Mouse (Mus musculus) R1 (cell line): ENCODE data around the gene Dab1.

Experiments used
- DNase-seq: peaks from one replicate; pipeline ENCODE4 v3.0.0-alpha.2; 2018; ENCODE audit warnings: low read depth, low spot score

The Dab1 gene

GRCm38 (mm10) chr4:103822669-103823068 is 203.5 kb downstream of the Dab1 start:
- DNase-seq = no peak

DNA sequence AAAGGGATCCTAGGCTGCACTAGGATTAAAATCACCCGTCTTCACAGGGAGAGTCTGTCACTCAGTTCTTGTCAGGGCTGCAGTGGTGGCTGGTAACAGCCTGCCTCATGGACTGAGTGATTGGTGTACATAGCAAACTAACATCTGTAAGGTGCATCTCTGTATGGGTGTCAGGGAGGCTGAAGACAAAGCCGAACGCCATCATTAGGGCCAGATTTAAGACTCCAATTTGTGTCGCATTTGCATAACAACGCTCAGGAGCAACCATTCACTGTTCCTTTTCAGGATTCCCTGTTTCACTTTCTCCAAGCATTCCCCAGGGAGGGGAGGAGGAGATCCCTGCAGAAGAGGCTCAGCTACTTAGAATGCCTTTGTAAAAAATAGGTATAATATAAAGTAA is 219.2 kb downstream of the Dab1 start:
- DNase-seq = peak; percentile 86

- no peak for DNase-seq
These were observed 220.4 kb downstream of the Dab1 start for GRCm38 (mm10) chr4:103839541-103839940.

DNA sequence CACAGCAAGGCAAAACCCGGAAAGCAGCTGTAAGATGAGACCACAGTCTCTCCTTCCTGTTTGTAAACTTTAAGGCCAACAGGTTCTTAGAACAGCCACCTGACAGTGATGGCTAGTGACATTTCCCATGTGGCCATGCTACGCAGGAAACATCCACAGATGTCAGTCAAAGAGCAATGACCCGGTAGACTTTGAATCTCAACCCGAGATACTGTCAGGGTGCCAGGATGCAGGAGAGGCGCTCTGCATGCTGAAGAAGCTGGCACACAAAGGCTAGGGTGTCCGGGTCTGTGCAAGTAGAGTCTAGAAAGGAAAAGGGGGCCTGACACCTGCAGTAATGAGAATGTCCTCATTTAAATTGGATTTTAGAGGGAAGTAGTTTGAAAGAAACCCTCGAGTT is 222.0 kb downstream of the Dab1 start:
- no peak for DNase-seq

- no peak for DNase-seq
These were observed 225.5 kb downstream of the Dab1 start for GRCm38 (mm10) chr4:103844635-103845034.

- DNase-seq = no peak
These were observed 238.0 kb downstream of the Dab1 start for GRCm38 (mm10) chr4:103857173-103857572.

DNA sequence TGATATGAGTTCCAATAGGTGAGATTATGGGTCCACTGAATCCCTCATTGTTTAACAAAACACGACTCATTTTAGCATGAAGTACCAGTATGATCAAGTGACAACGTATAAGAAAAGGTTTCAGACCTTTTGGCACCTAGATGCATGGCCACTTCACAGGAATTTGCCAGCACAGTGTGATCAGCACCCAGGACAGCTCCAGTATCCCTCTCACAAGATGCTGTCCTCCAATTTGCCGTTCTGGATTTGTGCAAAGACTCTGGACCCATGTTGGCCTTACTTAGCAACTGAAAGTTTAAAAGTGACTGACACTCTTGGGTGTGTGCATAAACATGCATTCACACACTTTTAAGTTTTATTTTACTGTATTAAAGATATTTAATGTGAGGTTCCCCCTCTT is 256.4 kb downstream of the Dab1 start:
- peak; percentile 46 for DNase-seq

GRCm38 (mm10) chr4:103878841-103879240 is 259.7 kb downstream of the Dab1 start:
- DNase-seq = no peak

DNA sequence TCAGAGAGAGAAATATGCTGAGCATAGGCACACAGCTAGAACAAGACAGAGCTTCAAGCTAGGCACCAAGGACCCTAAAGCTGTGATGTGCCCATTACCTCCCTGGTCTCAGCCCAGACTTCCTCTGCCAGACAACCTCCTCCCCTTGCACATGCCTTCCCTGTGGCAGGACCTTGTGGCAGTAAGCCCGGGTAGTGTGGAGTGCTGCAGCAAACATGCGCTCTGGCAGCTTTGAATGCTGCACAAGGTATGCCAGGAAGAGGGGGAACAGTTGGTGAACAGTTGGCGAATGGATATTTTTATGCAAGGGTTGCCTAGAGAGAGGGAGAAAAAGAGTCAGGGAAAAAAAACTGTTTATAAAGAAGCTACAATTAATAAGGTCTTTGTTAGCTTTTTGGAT is 262.5 kb downstream of the Dab1 start:
- no peak for DNase-seq

- DNase-seq = no peak
These were observed 268.9 kb downstream of the Dab1 start for GRCm38 (mm10) chr4:103888086-103888485.

DNA sequence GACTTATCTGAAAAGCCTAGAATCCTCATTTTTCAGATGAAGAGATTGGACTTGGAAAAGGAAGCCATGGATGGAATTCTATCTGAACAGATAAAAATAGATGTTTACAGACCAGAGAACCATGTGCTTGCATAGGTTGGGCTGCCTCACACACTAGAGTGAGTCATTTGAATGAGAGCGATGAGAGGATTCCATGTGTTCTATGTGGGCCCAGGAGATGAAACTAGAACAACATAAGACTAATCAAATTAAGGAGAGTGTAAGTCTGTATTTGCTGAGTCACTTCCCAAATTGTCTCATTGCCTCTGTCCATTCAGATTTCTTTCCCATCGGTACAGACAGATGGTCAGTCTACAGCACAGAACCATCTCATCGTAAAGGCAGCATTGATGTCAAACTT is 270.0 kb downstream of the Dab1 start:
- DNase-seq = no peak

DNA sequence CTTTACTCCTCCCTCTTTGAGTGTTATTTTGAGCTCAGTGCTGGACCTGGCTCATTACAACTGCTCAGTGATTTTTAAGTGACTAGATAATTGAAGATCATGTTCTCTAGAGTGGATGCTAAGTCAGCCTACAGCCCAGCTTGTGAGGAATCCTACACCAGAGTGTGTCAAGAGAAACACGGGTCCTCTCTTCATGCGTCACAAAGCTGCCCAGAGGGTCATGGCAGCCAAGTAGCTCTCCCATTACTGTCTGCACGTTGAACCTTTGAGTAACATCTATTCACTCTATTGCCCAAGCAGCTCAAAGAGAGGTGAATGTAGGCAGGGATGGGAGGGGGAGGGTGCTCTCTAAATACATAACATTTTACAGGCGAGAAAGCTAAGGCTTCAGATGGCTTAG is 277.6 kb downstream of the Dab1 start:
- no peak for DNase-seq

DNA sequence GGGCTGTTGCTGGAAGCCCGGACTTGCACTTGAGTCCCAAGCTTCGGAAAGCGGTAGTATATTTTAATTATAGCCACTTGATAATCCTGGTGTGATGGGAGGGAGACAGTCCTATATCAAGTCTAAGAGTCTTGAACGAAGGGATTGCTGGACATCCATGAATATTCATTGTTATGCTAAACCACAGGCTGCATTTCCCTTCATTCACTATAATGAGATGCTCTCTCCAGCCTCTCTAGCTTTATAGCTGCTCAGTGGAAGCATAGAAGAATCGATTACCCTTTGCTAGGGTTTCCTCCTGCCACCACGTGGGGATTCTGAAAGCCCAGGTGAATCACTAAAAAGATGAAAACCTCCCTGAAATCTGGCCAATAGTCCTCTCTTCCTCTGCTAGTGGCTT is 278.5 kb downstream of the Dab1 start:
- peak; percentile 2 for DNase-seq

GRCm38 (mm10) chr4:103911441-103911840 is 292.3 kb downstream of the Dab1 start:
- DNase-seq = no peak

DNA sequence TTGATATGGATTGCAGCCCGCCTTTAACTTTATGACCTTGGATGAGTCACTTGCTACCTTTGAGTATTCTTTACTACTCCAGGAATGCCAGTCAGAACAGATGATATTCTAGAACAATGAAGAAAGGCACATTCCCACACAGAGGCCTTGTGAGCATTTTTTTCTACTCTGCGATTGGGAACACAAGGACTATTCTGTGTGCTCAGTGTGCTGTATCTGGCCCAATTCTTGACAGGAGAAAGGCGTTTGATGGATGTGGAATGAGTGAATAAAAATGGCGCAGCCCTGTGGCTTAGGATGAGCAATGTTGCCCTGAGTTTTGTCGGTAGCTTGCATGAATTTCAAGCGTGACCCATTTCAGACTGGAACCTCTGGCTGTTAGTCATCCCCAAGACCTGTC is 292.9 kb downstream of the Dab1 start:
- DNase-seq = no peak

DNA sequence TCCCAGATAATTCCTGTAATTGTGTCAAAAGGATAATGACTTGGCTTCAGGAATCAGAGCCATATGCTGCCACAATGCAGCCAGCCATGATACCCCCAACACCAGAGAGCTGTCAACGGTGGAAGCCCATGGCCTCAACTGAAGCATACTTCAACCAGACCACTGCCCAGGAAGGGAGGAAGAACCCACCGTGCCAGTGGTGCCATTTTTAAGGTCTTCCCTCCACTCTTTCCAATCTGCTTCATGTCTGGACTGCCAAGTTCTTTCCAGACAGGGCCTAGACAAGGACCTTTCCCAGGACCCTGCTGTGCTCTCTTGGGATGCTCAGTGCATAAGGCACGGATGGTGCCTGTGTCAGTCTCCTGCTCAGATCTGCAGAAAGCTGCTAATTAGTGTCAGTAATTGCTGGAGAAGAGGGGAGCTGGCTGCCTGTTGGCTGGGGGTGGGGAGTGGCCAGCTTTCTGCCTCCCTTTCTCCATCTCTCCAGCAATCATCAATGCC is 303.3 kb downstream of the Dab1 start:
- no peak for DNase-seq

DNA sequence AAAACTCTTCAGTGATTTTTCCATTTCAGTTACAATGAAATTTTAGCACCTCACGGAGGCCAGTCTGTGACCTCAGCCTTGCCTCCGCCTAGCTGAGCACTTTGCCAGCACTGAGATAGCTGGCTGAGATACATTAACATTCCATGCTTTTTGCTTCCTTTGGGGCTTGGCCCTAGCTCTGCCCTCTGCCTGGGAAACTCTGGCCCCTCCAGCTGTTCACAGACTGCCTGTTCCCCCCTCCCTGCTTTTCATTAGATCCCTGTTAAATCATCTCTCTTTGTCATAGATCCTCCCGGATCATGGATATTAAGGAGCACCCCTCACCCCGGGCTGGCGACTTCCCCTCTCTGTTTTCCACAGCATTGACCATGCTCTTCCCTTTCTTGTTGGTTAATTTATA is 307.5 kb downstream of the Dab1 start:
- no peak for DNase-seq

- no peak for DNase-seq
These were observed 310.5 kb downstream of the Dab1 start for GRCm38 (mm10) chr4:103929631-103930030.

DNA sequence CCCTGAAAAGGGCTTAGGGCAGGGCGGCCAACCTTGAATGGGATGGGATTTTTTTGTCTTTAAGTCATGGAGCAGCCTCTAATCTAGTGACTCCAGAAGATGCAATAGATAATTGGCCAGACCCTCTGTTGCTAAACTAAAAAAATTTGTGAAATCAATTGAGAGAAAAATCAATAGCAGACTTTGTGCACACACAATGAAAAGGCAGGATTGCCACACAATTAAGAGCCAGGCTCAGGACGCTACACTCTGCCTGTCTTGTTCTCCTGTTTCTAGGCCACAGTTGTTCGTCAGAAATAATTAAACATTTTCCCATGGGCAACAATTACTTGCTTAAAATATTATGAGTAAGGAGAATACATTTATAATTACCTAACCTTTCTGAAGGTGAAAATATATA is 315.2 kb downstream of the Dab1 start:
- no peak for DNase-seq

GRCm38 (mm10) chr4:103948255-103948654 is 329.1 kb downstream of the Dab1 start:
- no peak for DNase-seq

GRCm38 (mm10) chr4:103953652-103954220 is 334.6 kb downstream of the Dab1 start:
- DNase-seq = peak; percentile 7

DNA sequence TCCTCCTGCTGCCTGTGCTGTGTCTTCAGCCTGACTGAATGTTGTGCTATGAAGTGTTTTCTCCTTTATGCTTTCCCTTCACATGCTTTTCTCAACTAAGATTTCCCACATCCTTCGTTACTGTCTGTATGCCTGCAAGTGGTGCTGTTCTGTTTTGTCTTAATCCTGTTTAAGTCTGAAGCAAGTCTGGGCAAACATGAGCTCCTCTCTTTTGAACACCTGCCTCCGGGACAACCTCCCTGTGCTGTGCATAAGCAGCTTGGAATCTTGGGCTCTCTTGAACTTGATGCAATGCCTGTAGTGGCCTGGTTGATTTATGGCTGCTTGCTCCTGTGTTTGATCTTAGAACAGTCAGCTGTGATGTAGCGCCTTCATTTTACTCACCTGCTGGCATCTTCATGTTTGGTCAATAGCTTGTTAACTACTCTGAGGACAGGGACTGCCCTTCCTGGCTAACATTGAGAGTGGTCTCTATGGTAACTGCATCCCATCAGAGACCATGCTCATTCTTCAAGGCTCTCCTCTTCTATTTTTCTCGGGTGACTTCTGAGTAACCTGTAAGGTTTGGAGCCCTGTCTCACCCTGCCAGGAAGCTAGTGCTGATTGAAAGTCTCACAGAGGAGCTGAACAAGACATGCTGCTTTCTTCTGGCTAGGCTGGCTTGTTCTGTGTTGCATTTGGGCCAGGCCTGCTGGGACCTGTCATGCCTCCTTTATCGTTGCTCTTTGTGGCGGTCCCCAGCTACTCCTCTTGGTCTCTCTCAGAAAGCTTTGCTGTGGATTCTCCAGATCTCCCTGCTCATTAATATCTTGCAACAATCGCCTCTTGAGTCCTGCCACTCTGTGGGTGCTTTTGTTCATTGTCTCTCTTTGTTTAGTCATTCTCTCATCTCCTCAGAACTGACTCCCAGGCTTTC is 342.2 kb downstream of the Dab1 start:
- DNase-seq = no peak

DNA sequence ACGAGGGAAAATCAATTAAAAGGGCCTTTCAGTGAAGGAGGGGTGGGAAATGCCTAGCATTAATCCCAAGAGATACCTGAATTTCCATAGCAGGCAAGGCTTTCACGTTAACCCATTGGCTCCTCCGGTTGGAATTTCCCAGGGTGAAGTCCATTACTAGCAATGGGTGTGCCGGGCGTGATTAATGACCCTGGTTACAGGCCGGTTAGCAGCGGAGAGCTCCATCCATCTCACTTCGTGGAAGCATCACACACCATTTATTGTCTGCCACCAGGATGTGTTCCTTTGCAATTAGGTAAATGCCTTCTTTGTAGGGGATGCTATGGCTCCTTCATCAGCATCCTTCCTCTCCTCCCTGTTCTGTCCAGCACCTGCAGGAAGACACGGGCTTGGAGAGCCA is 350.7 kb downstream of the Dab1 start:
- no peak for DNase-seq
